Mouse (Mus musculus): Measurements from ENCODE around the gene Bcl2l2.

Gene Bcl2l2

GRCm38 (mm10) chr14:54936831-54937160 lies 53.6 kb downstream of the Bcl2l2 start:
- no peak for DNase-seq (ENCODE audit: low read depth, low spot score)

- no peak for DNase-seq (ENCODE audit: low read depth, low spot score)
Measured at GRCm38 (mm10) chr14:54937361-54938182, 54.4 kb downstream of the Bcl2l2 start.
